Mouse (Mus musculus) lung, postnatal 36 days (tissue): ENCODE data around the gene Mmadhc.

Experiments
- DNase-seq: peaks from one replicate; pipeline ENCODE4 v3.0.0; 2022; ENCODE audit warnings: mixed read lengths

Gene Mmadhc

DNA sequence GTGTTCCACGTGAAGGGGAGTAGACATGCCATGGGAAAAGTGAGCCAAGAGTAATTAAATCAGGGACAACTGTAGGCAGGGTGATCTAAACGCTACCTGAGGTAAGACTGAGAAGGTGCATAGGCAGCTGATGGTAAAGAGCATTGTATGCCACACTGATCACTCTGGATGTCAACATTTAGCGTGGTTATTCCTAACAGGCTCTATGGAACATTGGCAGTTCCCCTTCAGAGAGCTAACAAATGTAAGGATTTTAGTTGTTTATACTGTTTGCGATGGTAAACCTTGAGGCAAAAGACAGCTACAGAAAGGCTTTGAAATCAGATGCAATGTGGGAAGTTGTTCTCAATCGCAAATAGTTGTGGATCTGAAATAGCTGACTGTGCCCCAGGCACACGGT, 32.5 kb downstream of the Mmadhc start:
- no peak for DNase-seq

DNA sequence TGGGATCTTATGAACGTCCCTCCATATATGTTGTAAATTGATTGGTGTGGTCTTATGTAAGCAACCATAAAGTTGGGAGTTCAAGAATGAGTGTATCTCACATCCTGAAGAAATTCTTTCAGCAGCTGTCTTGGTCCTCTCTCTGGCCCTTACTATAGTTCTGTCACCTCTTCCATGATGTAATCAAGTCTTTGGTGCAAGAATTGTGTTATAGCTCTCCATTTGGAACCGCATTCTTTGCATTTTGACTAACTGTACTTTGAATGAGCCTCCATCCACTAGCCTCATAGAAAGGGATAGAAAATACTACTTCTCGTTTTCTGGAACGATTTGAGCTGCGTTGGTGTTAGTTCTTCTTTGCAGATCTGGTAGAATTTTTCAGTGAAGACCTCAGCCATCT, 41.6 kb downstream of the Mmadhc start:
- DNase-seq = no peak

DNA sequence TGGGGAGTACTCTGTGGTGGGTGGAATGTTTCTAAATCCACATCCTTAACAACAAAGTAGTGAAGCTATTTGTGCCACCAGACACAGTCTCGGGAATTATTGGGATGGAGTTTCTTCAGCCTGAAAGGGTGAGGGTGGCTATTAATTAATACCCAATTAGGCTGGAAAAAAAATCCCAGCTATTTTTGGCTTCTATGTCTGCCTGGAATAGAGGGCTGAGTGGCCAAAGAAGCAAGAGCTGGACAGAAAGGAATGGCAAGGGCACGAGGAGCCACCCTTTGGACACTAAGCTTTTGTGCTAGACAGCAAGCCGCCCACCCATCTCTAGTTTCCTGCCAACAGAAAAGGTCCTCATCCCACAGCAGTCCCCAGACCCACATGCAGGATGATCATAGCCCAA, 48.0 kb downstream of the Mmadhc start:
- DNase-seq = no peak

DNA sequence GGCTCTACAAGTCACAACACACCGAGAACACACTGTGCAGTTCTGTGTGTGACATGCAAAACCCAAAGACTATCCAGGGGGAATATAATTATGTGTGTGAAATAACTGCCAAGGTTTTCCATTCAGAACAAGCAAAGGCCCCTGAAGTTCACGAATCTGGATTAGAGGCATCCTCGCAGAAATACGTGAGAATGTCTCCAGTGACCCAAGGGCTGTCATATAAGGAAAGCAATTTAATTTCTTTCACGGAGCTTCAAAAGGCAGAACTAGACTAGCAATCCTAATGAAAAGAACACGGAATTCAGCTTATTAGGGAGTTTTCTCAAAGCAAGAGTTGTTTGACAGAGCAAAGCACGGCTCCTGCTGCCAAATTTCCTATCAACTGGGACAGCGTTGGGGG, 63.1 kb downstream of the Mmadhc start:
- no peak for DNase-seq
